Mouse (Mus musculus) CH12.LX (cell line): ENCODE measurements around the gene Ccdc8. TPM values are rescaled to one million over a fixed set of nuclear protein-coding genes. Genes with fewer than 3 reads are reported as not detected.

Source experiments
- DNase-seq: peaks from one replicate; pipeline ENCODE4 v3.0.0-alpha.2; 2013; ENCODE audit errors: extremely low read depth
- H3K27ac ChIP-seq: 2 replicates; pipeline ENCODE4 v1.5.1; 2012; ENCODE audit warnings: low read depth, mild to moderate bottlenecking, control low read depth, moderate library complexity; ENCODE audit not compliant: insufficient read depth
- H3K27me3 ChIP-seq: replicated peaks from 2 replicates; pipeline ENCODE3; 2012; ENCODE audit warnings: inconsistent platforms
- H3K36me3 ChIP-seq, 2 experiments: replicated peaks in 1 of 2; 2 replicates each; pipeline versions ENCODE3 to v1.6.1; 2012; ENCODE audit warnings: inconsistent platforms in 1 of 2, low read length in 1 of 2, mild to moderate bottlenecking in 1 of 2, mixed read lengths in 1 of 2, moderate library complexity in 1 of 2; ENCODE audit not compliant: control insufficient read depth in 1 of 2, insufficient read depth in 1 of 2
- H3K4me1 ChIP-seq, 2 experiments: 2 replicates each; pipeline ENCODE4 v1.6.1; 2012; ENCODE audit warnings: inconsistent platforms in 1 of 2, moderate library complexity in 1 of 2; ENCODE audit not compliant: insufficient read depth in 2 of 2, control insufficient read depth in 1 of 2
- H3K4me2 ChIP-seq: 2 replicates; pipeline ENCODE4 v1.6.1; 2012; ENCODE audit warnings: low read depth, mild to moderate bottlenecking, control low read depth; ENCODE audit not compliant: poor library complexity, insufficient read depth, severe bottlenecking
- H3K4me3 ChIP-seq, 3 experiments: fragments of 150-350 bp in 1 of 3; sonication (generic) in 1 of 3; replicated peaks in 1 of 3; 2 replicates each; pipeline versions ENCODE3 to v1.5.1; 2011 to 2012; ENCODE audit warnings: low read depth in 2 of 3, low read length in 2 of 3, mild to moderate bottlenecking in 2 of 3, moderate library complexity in 2 of 3, control low read depth in 1 of 3, improper control_type of control experiment in 1 of 3, inconsistent platforms in 1 of 3, mixed read lengths in 1 of 3; ENCODE audit not compliant: poor library complexity in 1 of 3
- H3K79me2 ChIP-seq: replicated peaks from 2 replicates; pipeline ENCODE4 v1.6.1; 2012; ENCODE audit warnings: mild to moderate bottlenecking, moderate library complexity; ENCODE audit not compliant: control insufficient read depth, poor library complexity, insufficient read depth, severe bottlenecking; ENCODE audit errors: extremely low read depth
- H3K9ac ChIP-seq: 2 replicates; pipeline ENCODE4 v1.6.1; 2012; ENCODE audit warnings: low read depth, mild to moderate bottlenecking, control low read depth, moderate library complexity; ENCODE audit not compliant: insufficient read depth
- H3K9me3 ChIP-seq: replicated peaks from 2 replicates; pipeline ENCODE3; 2012; ENCODE audit warnings: low read length, inconsistent platforms, mixed read lengths
- BHLHE40 ChIP-seq: IDR thresholded peaks from 2 replicates; pipeline ENCODE4 v1.6.1; 2011; ENCODE audit warnings: mild to moderate bottlenecking, low read depth, low read length, improper control_type of control experiment
- CHD1 ChIP-seq: IDR thresholded peaks from 2 replicates; pipeline ENCODE4 v1.6.1; 2012; ENCODE audit warnings: low read depth, low read length, improper control_type of control experiment, inconsistent platforms
- CHD2 ChIP-seq: IDR thresholded peaks from 2 replicates; pipeline ENCODE4 v1.6.1; 2011; ENCODE audit warnings: low read length, improper control_type of control experiment
- CTCF ChIP-seq, 2 experiments: IDR thresholded peaks in 1 of 2; conservative IDR thresholded peaks in 1 of 2; 2 replicates each; pipeline ENCODE4 v1.5.1; 2011 to 2012; ENCODE audit warnings: low read depth in 2 of 2, low read length in 2 of 2, improper control_type of control experiment in 1 of 2, inconsistent platforms in 1 of 2, mild to moderate bottlenecking in 1 of 2, moderate library complexity in 1 of 2
- ELF1 ChIP-seq: IDR thresholded peaks from 2 replicates; pipeline ENCODE4 v1.6.1; 2014; ENCODE audit warnings: low read depth, mild to moderate bottlenecking, inconsistent platforms, low read length, improper control_type of control experiment
- GABPA ChIP-seq: IDR thresholded peaks from 2 replicates; pipeline ENCODE4 v1.6.1; 2012; ENCODE audit warnings: low read depth, low read length, improper control_type of control experiment, inconsistent platforms; ENCODE audit not compliant: insufficient replicate concordance
- IRF4 ChIP-seq: IDR thresholded peaks from 2 replicates; pipeline ENCODE4 v1.6.1; 2014; ENCODE audit warnings: low read depth, mild to moderate bottlenecking, inconsistent platforms, low read length, improper control_type of control experiment
- JUN ChIP-seq: IDR thresholded peaks from 2 replicates; pipeline ENCODE4 v1.6.1; 2011; ENCODE audit warnings: low read depth, mild to moderate bottlenecking, low read length, improper control_type of control experiment, moderate library complexity; ENCODE audit not compliant: insufficient read depth
- MAFK ChIP-seq: IDR thresholded peaks from 2 replicates; pipeline ENCODE4 v1.6.1; 2011; ENCODE audit warnings: low read length, improper control_type of control experiment; ENCODE audit not compliant: insufficient replicate concordance
- NELFE ChIP-seq: IDR thresholded peaks from 2 replicates; pipeline ENCODE4 v1.6.1; 2011; ENCODE audit warnings: low read depth, low read length, improper control_type of control experiment
- NRF1 ChIP-seq: IDR thresholded peaks from 2 replicates; pipeline ENCODE4 v1.6.1; 2014; ENCODE audit warnings: low read depth, mild to moderate bottlenecking, inconsistent platforms, low read length, improper control_type of control experiment, moderate library complexity
- POLR2A ChIP-seq: IDR thresholded peaks from 2 replicates; pipeline ENCODE4 v1.6.1; 2011; ENCODE audit warnings: low read depth, mild to moderate bottlenecking, improper control_type of control experiment, low read length
- POLR2AphosphoS2 ChIP-seq: IDR thresholded peaks from 2 replicates; pipeline ENCODE4 v1.6.1; 2011; ENCODE audit warnings: low read depth, low read length, improper control_type of control experiment
- RAD21 ChIP-seq: IDR thresholded peaks from 2 replicates; pipeline ENCODE4 v1.6.1; 2011; ENCODE audit warnings: low read depth, mild to moderate bottlenecking, low read length, improper control_type of control experiment, moderate library complexity
- RCOR1 ChIP-seq: conservative IDR thresholded peaks from 2 replicates; pipeline ENCODE4 v1.6.1; 2012; ENCODE audit warnings: low read depth, mild to moderate bottlenecking, inconsistent platforms, low read length, improper control_type of control experiment
- SMC3 ChIP-seq: IDR thresholded peaks from 2 replicates; pipeline ENCODE4 v1.6.1; 2011; ENCODE audit warnings: low read depth, low read length, improper control_type of control experiment
- UBTF ChIP-seq: IDR thresholded peaks from 2 replicates; pipeline ENCODE4 v1.6.1; 2012; ENCODE audit warnings: low read depth, mild to moderate bottlenecking, inconsistent platforms, low read length, improper control_type of control experiment, moderate library complexity
- USF1 ChIP-seq: IDR thresholded peaks from 2 replicates; pipeline ENCODE4 v1.6.1; 2014; ENCODE audit warnings: low read depth, mild to moderate bottlenecking, inconsistent platforms, low read length, improper control_type of control experiment
- ZC3H11A ChIP-seq: IDR thresholded peaks from 2 replicates; pipeline ENCODE4 v1.6.1; 2012; ENCODE audit warnings: low read depth, mild to moderate bottlenecking, inconsistent platforms, low read length, improper control_type of control experiment
- ZMIZ1 ChIP-seq: IDR thresholded peaks from 2 replicates; pipeline ENCODE4 v1.6.1; 2012; ENCODE audit warnings: low read depth, mild to moderate bottlenecking, inconsistent platforms, low read length, improper control_type of control experiment
- ZNF384 ChIP-seq: IDR thresholded peaks from 2 replicates; pipeline ENCODE4 v1.6.1; 2012; ENCODE audit warnings: low read depth, low read length, improper control_type of control experiment, inconsistent platforms
- dilution Hi-C: fragments of 300-500 bp; cut with MboI; formaldehyde crosslinking; loops from 2 replicates; pipeline ENCODE4 v1.14.3; 2020; ENCODE audit warnings: low sequenced_read_pairs; ENCODE audit not compliant: extremely low pct_unique_long_range_greater_than_20kb, extremely low pct_ligation_motif_present
- in situ Hi-C: fragments of 300-500 bp; cut with MboI; formaldehyde crosslinking; loops from 3 replicates; pipeline ENCODE4 v1.14.3; 2019; ENCODE audit warnings: low sequenced_read_pairs, low pct_ligation_motif_present, low pct_unique_long_range_greater_than_20kb, mixed read lengths
- polyA plus RNA-seq: library from polyadenylated mRNA; unstranded; fragments of >175 nt; gene quantifications from 2 replicates; pipeline ENCODE4 v1.2.1, GENCODE M21; 2012; ENCODE audit warnings: low read depth; ENCODE audit not compliant: insufficient read length
- total RNA-seq, 2 experiments: library from RNA; depleted of rRNA; stranded (reverse); fragments of 300-350 nt in 1 of 2; fragments of >200 nt in 1 of 2; gene quantifications; 2 replicates each; pipeline ENCODE4 v1.2.3; 2012 to 2014

Gene Ccdc8
- total and polyA plus RNA-seq, 3 experiments = 0.04 to 0.16 TPM; not detected in 1

DNA sequence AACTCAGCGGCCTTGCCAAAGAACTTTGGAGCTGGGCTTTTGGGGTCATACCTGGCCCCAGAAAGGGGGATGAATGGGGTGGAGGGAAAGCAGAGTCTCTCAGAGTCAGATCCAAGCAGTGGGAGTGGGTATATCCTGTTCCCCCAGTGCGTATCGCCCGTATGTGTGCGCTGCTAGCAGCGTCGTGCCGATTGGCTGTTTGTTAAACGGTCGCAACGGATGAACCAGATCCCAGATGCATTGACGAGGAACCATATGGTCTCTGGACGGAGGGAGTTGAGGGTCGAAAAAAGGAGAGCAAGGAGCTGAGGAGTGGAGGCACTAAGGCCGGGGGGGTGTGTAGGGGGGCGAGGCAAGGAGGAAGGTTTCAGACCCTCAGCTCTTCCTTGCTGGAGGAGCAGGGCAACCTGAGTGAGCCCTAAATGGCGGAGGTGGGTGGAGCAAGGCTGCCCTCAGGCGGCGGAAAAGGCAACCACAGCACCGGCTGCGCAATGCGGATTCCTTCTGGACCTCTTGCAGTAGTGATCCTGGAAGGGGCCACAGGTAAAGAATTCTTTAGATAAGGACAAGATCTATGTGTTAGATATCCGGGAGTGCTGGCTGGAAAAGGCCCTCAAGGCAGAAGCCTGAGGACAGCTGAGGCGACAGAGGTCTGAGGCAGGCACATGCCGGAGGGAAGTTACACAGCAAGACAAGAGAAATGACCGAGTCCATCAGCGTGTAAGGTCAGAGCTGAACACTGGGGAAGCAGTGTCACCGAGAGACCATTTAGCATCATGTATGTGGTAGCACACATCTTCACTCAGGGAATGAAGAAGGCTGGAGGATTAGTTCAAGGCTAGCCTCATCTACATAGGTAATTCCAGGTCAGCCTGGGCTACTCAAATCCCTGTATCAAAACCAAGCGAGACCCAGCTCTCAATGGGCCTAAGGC lies 42.3 kb upstream of the Ccdc8 start:
- Histone ChIP-seq H3K9ac (peak overlapping the region; percentile 10; the same call in 1 of the 2 replicates), H3K27ac (peak overlapping the region; percentile 43; the same call in 1 of the 2 replicates), H3K79me2 (no peaks in the 10 kb centered on the region), H3K36me3 (no peaks in the 10 kb centered on the region)
- in situ Hi-C loops = loop anchor here (5.0 kb wide), 2 partner anchors 47 to 117 kb away; no protein-coding TSS in a partner anchor
- DNase-seq = peak; percentile 63
- dilution Hi-C loops = no loop called here
- TF ChIP-seq CHD2 = no peak
- TF ChIP-seq NRF1 = peak; percentile 32; the same call in 1 of the 2 replicates
- no peak for TF ChIP-seq ZNF384
- no peak for TF ChIP-seq ELF1
- peak; percentile 49 to 95 for TF ChIP-seq CTCF (conservative IDR thresholded peaks at IDR 0.05 in 1 of 2, IDR thresholded peaks at IDR 0.05 in 1 of 2; ENCODE audit: low read depth in 2 of 2, low read length in 2 of 2)
- peak; percentile 7; the same call in 1 of the 2 replicates for TF ChIP-seq BHLHE40
- TF ChIP-seq UBTF = no peak
- no peak for TF ChIP-seq CHD1
- TF ChIP-seq POLR2AphosphoS2 = no peak
- TF ChIP-seq MAFK = no peak
- TF ChIP-seq POLR2A = peak; percentile 42; the same call in 1 of the 2 replicates
- TF ChIP-seq ZC3H11A = peak; percentile 35; the same call in 1 of the 2 replicates
- peak; percentile 77 for TF ChIP-seq SMC3
- no peak for TF ChIP-seq GABPA
- no peak for TF ChIP-seq ZMIZ1
- TF ChIP-seq JUN = no peak
- peak; percentile 88 for TF ChIP-seq RAD21
- TF ChIP-seq NELFE = peak; percentile 50; the same call in 1 of the 2 replicates
- TF ChIP-seq IRF4 = 0 out of 2 replicates have a peak, but pooled peaks have one; percentile 21
- TF ChIP-seq RCOR1 = no peak
- TF ChIP-seq USF1 = no peak
- TF ChIP-seq, all 38 proteins: peak for 9
- H3K9me3 ChIP-seq = peaks cover 4% of the 10 kb centered on the region
- H3K4me2 ChIP-seq = peak overlapping the region; percentile 82
- peaks cover 0 to 12% of the 10 kb centered on the region in 2 experiments; a peak in 2 of 4 replicates for H3K4me1 ChIP-seq
- H3K27me3 ChIP-seq = peaks cover 24% of the 10 kb centered on the region
- H3K4me3 ChIP-seq = peak overlapping the region; percentile 49 to 53 (median 50)
